Mouse (Mus musculus) testis, postnatal 14 days (tissue): Measurements from ENCODE around the gene Dip2a.

Experiments
- DNase-seq: peaks from one replicate; pipeline ENCODE4 v3.0.0; 2021; ENCODE audit warnings: low spot score

The Dip2a gene

GRCm38 (mm10) chr10:76344711-76345539 is at the start of gene Dip2a:
TSS of gene Dip2a (minus strand) at chr10:76345291.
- peak; percentile 92 for DNase-seq

GRCm38 (mm10) chr10:76392596-76392995 is 47.5 kb upstream of the Dip2a start:
- no peak for DNase-seq

- no peak for DNase-seq
Observed at GRCm38 (mm10) chr10:76391786-76392185, 46.7 kb upstream of the Dip2a start.

GRCm38 (mm10) chr10:76391166-76391565 is 46.1 kb upstream of the Dip2a start:
- DNase-seq: no peak

GRCm38 (mm10) chr10:76374981-76375380 is 29.9 kb upstream of the Dip2a start:
- no peak for DNase-seq

- DNase-seq: no peak
Observed at GRCm38 (mm10) chr10:76371736-76372135, 26.6 kb upstream of the Dip2a start.

GRCm38 (mm10) chr10:76368766-76369165 is 23.7 kb upstream of the Dip2a start:
- no peak for DNase-seq

- DNase-seq: no peak
Observed at GRCm38 (mm10) chr10:76363233-76363632, 18.1 kb upstream of the Dip2a start.

- DNase-seq: no peak
Observed at GRCm38 (mm10) chr10:76358468-76358867, 13.4 kb upstream of the Dip2a start.

- no peak for DNase-seq
Observed at GRCm38 (mm10) chr10:76357286-76357875, 12.3 kb upstream of the Dip2a start.

- DNase-seq: no peak
Observed at GRCm38 (mm10) chr10:76354974-76355373, 9.9 kb upstream of the Dip2a start.

- DNase-seq: no peak
Observed at GRCm38 (mm10) chr10:76353986-76354385, 8.9 kb upstream of the Dip2a start.

- DNase-seq: no peak
Observed at GRCm38 (mm10) chr10:76351953-76352352, 6.9 kb upstream of the Dip2a start.

GRCm38 (mm10) chr10:76346589-76346988 is 1.5 kb upstream of the Dip2a start:
- peak; percentile 69 for DNase-seq

GRCm38 (mm10) chr10:76346043-76346491 is 976 bp upstream of the Dip2a start:
- DNase-seq: no peak

GRCm38 (mm10) chr10:76345540-76345902 is 430 bp upstream of the Dip2a start:
- DNase-seq: no peak

- DNase-seq: no peak
Observed at GRCm38 (mm10) chr10:76334350-76334749, 10.7 kb downstream of the Dip2a start.

GRCm38 (mm10) chr10:76332040-76332439 is 13.1 kb downstream of the Dip2a start:
- DNase-seq: no peak

GRCm38 (mm10) chr10:76329093-76329492 is 16.0 kb downstream of the Dip2a start:
- DNase-seq: no peak

- no peak for DNase-seq
Observed at GRCm38 (mm10) chr10:76328574-76328973, 16.5 kb downstream of the Dip2a start.

GRCm38 (mm10) chr10:76326304-76327006 is 18.6 kb downstream of the Dip2a start:
- DNase-seq: no peak

GRCm38 (mm10) chr10:76317623-76318022 is 27.5 kb downstream of the Dip2a start:
- DNase-seq: no peak

- DNase-seq: no peak
Observed at GRCm38 (mm10) chr10:76316194-76316593, 28.9 kb downstream of the Dip2a start.
